Mouse (Mus musculus): ENCODE data around the gene Camk2d.

DNA sequence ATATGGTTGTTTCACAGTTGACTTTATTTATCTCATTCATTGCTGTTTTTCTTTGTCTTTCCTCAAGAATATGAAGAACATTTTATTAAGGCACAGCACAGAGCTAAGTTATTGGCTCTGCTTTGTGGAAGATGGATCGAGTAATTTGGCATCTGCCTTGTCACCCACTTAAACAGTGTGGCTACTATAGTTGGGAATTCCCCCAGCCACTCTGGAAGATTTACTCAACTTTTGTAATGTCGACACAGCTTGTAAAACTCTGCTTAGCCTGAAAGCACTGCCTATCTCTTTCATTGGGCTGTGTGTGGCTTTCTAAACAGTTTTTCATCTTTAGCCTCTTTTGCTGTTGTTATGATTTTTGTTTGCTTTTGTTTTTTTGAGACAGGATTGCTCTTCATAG lies 56.3 kb downstream of the Camk2d start:
- TF ChIP-seq ETS1 (IDR thresholded peaks at IDR 0.05; ENCODE audit: low read depth, low read length) (no peak), RCOR1 (IDR thresholded peaks at IDR 0.05; ENCODE audit: low read depth, low read length) (no peak), USF1 (IDR thresholded peaks at IDR 0.05; ENCODE audit: low read depth, low read length) (no peak), NRF1 (IDR thresholded peaks at IDR 0.05; ENCODE audit: insufficient read depth, low read depth, low read length, poor library complexity, severe bottlenecking) (no peak), USF2 (IDR thresholded peaks at IDR 0.05; ENCODE audit: borderline replicate concordance in 1 of 2, insufficient read depth in 1 of 2, low read depth in 1 of 2, low read length in 2 of 2) (no peak), SMC3 (IDR thresholded peaks at IDR 0.05; ENCODE audit: low read depth, low read length) (no peak), CTCF (IDR thresholded peaks at IDR 0.05 in 2 of 3, conservative IDR thresholded peaks at IDR 0.05 in 1 of 3; ENCODE audit: control insufficient read depth in 1 of 3, insufficient read depth in 1 of 3, low read depth in 2 of 3, low read length in 3 of 3, poor library complexity in 1 of 3, severe bottlenecking in 1 of 3) (no peak), RAD21 (IDR thresholded peaks at IDR 0.05; ENCODE audit: low read depth, low read length) (no peak), JUND (IDR thresholded peaks at IDR 0.05; ENCODE audit: low read depth, low read length) (no peak), TCF12 (IDR thresholded peaks at IDR 0.05; ENCODE audit: low read depth, low read length) (no peak), E2F4 (IDR thresholded peaks at IDR 0.05; ENCODE audit: borderline replicate concordance, low read depth, low read length) (no peak)

Data from MEL (cell line).